Mouse (Mus musculus): ENCODE data around the gene Il2. TPM values are rescaled to one million over a fixed set of nuclear protein-coding genes. Genes with fewer than 3 reads are reported as not detected.

Il2 gene
- total and polyA plus RNA-seq, 3 experiments: 0.34 TPM; not detected in 2

DNA sequence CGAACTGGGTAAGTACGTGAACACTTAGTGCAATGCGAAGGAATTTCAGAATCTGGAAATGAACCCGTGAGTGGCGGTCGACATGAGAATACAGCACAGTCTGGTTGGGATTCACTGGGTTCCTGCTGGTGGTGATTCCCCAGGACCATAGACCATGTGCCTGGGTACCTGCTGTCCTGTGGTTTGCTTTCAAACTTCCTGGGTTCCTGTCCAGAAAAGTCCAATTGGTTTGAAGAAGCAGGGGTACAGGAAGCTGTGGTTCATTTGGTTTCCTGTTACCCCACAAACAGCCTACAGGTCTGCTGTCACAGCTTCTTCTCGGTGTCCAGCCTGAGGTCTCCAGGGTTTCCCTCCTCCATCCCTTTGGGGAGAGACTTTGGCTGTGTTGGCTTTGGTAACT is 27.2 kb upstream of the Il2 start:
- TF ChIP-seq ZMIZ1 (IDR thresholded peaks at IDR 0.05; ENCODE audit: low read depth, low read length) (no peak), ZC3H11A (IDR thresholded peaks at IDR 0.05; ENCODE audit: low read depth, low read length) (no peak), ZKSCAN1 (IDR thresholded peaks at IDR 0.05; ENCODE audit: borderline replicate concordance, low read depth, low read length) (no peak), KAT2A (IDR thresholded peaks at IDR 0.05; ENCODE audit: insufficient replicate concordance, low read length) (no peak), TBP (conservative IDR thresholded peaks at IDR 0.05; ENCODE audit: low read depth, low read length) (no peak), USF2 (conservative IDR thresholded peaks at IDR 0.05; ENCODE audit: low read depth, low read length) (no peak), GABPA (IDR thresholded peaks at IDR 0.05; ENCODE audit: insufficient replicate concordance, low read depth, low read length) (no peak), HCFC1 (IDR thresholded peaks at IDR 0.05; ENCODE audit: low read depth, low read length) (no peak), TCF12 (IDR thresholded peaks at IDR 0.05; ENCODE audit: low read depth, low read length) (no peak), USF1 (IDR thresholded peaks at IDR 0.05; ENCODE audit: low read depth, low read length) (no peak), UBTF (IDR thresholded peaks at IDR 0.05; ENCODE audit: low read depth, low read length) (no peak), MXI1 (IDR thresholded peaks at IDR 0.05; ENCODE audit: low read depth, low read length) (no peak), POLR2A (IDR thresholded peaks at IDR 0.05; ENCODE audit: low read depth, low read length) (no peak), BHLHE40 (IDR thresholded peaks at IDR 0.05; ENCODE audit: low read depth, low read length) (no peak), JUN (IDR thresholded peaks at IDR 0.05; ENCODE audit: insufficient read depth, low read depth, low read length) (no peak), CHD1 (IDR thresholded peaks at IDR 0.05; ENCODE audit: low read depth, low read length) (no peak), IRF4 (IDR thresholded peaks at IDR 0.05; ENCODE audit: low read depth, low read length) (no peak)
- no peaks in the 10 kb centered on the region for H3K36me3 ChIP-seq (replicated peaks in 1 of 2; ENCODE audit: control insufficient read depth in 1 of 2, insufficient read depth in 1 of 2, low read length in 1 of 2)
- no peak overlapping the region for H3K27ac ChIP-seq (ENCODE audit: insufficient read depth, low read depth)
- H3K9ac ChIP-seq (ENCODE audit: insufficient read depth, low read depth): no peak overlapping the region
- no peak overlapping the region for H3K4me3 ChIP-seq (replicated peaks in 1 of 3; ENCODE audit: low read depth in 2 of 3, low read length in 2 of 3, poor library complexity in 1 of 3)
- dilution Hi-C loops (cut with MboI; ENCODE audit: extremely low pct_ligation_motif_present, extremely low pct_unique_long_range_greater_than_20kb, low sequenced_read_pairs) (no loop called here), in situ Hi-C loops (cut with MboI; ENCODE audit: low pct_ligation_motif_present, low pct_unique_long_range_greater_than_20kb, low sequenced_read_pairs) (no loop called here)
- no peaks in the 10 kb centered on the region for H3K9me3 ChIP-seq (replicated peaks; ENCODE audit: low read length)
- no peaks in the 10 kb centered on the region for H3K79me2 ChIP-seq (replicated peaks; ENCODE audit: control insufficient read depth, extremely low read depth, insufficient read depth, poor library complexity, severe bottlenecking)
- H3K4me1 ChIP-seq (ENCODE audit: control insufficient read depth in 1 of 2, insufficient read depth in 2 of 2): peaks cover 7 to 13% of the 10 kb centered on the region in 2 experiments
- no peaks in the 10 kb centered on the region for H3K27me3 ChIP-seq (replicated peaks)
- no peak for DNase-seq (ENCODE audit: extremely low read depth)
- H3K4me2 ChIP-seq (ENCODE audit: insufficient read depth, low read depth, poor library complexity, severe bottlenecking): no peak overlapping the region

DNA sequence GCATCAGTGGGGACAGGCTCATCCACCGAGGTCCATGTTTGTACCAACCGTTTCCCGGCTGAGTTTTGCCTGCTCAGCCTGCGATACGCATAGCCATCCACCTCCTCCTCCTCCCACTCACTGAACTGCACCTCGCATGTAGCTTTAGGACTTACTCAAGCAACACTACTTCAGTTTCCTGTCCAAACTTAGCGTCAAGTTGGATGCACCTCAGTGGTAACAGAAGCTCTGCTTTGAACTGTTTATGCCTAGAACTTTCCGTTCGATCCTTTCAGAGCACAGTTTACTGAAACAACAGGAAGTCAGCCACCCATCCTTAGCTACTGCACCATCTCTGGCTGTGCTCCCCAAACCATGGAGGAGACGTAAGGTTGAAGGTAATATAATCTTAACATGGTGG is 26.5 kb upstream of the Il2 start:
- Histone ChIP-seq H3K9me3 (replicated peaks; ENCODE audit: low read length) (no peaks in the 10 kb centered on the region), H3K79me2 (replicated peaks; ENCODE audit: control insufficient read depth, extremely low read depth, insufficient read depth, poor library complexity, severe bottlenecking) (no peaks in the 10 kb centered on the region), H3K4me1 (ENCODE audit: control insufficient read depth in 1 of 2, insufficient read depth in 2 of 2) (peaks cover 7 to 13% of the 10 kb centered on the region in 2 experiments), H3K36me3 (replicated peaks in 1 of 2; ENCODE audit: control insufficient read depth in 1 of 2, insufficient read depth in 1 of 2, low read length in 1 of 2) (no peaks in the 10 kb centered on the region), H3K27me3 (replicated peaks) (no peaks in the 10 kb centered on the region), H3K4me2 (ENCODE audit: insufficient read depth, low read depth, poor library complexity, severe bottlenecking) (no peak overlapping the region), H3K4me3 (replicated peaks in 1 of 3; ENCODE audit: low read depth in 2 of 3, low read length in 2 of 3, poor library complexity in 1 of 3) (no peak overlapping the region), H3K9ac (ENCODE audit: insufficient read depth, low read depth) (no peak overlapping the region), H3K27ac (ENCODE audit: insufficient read depth, low read depth) (no peak overlapping the region)
- dilution Hi-C loops (cut with MboI; ENCODE audit: extremely low pct_ligation_motif_present, extremely low pct_unique_long_range_greater_than_20kb, low sequenced_read_pairs): no loop called here
- in situ Hi-C loops (cut with MboI; ENCODE audit: low pct_ligation_motif_present, low pct_unique_long_range_greater_than_20kb, low sequenced_read_pairs): no loop called here
- TF ChIP-seq ZMIZ1 (IDR thresholded peaks at IDR 0.05; ENCODE audit: low read depth, low read length): no peak
- no peak for TF ChIP-seq MEF2A (IDR thresholded peaks at IDR 0.05; ENCODE audit: borderline replicate concordance, low read depth, low read length)
- no peak for TF ChIP-seq GABPA (IDR thresholded peaks at IDR 0.05; ENCODE audit: insufficient replicate concordance, low read depth, low read length)
- TF ChIP-seq USF1 (IDR thresholded peaks at IDR 0.05; ENCODE audit: low read depth, low read length): no peak
- no peak for TF ChIP-seq ZC3H11A (IDR thresholded peaks at IDR 0.05; ENCODE audit: low read depth, low read length)
- no peak for TF ChIP-seq BHLHE40 (IDR thresholded peaks at IDR 0.05; ENCODE audit: low read depth, low read length)
- DNase-seq (ENCODE audit: extremely low read depth): no peak

Data from CH12.LX (cell line).